Mouse (Mus musculus) olfactory bulb, adult 2 months (tissue): ENCODE data around the gene Zmynd10.

Experiments used
- CTCF ChIP-seq: fragments of 200-500 bp; IDR thresholded peaks from 2 replicates; pipeline ENCODE4 v1.5.1; 2012; ENCODE audit warnings: low read depth, mild to moderate bottlenecking, low read length, moderate library complexity; ENCODE audit not compliant: insufficient read depth
- POLR2A ChIP-seq: fragments of 200-500 bp; IDR thresholded peaks from 2 replicates; pipeline ENCODE4 v1.6.1; 2012; ENCODE audit warnings: mild to moderate bottlenecking, low read depth, low read length, moderate library complexity; ENCODE audit not compliant: insufficient read depth

GRCm38 (mm10) chr9:107544729-107545128 is 2.4 kb upstream of the Zmynd10 start:
- TF ChIP-seq POLR2A (no peak), CTCF (no peak)
